Mouse (Mus musculus) adrenal gland, postnatal 10 days (tissue): ENCODE results near the gene Myom3. TPM values are rescaled to one million over a fixed set of nuclear protein-coding genes. Genes with fewer than 3 reads are reported as not detected.
A peak's percentile ranks its signal among the peaks of the same experiment; 100 is the strongest.
"Not testable (repeated sequence)": the region's sequence is repeated elsewhere in the genome, so short reads cannot be mapped to it uniquely, and the experiment has no call there.

Source experiments
- DNase-seq: peaks from one replicate; pipeline ENCODE4 v3.0.0; 2021; ENCODE audit warnings: mixed read lengths
- long read RNA-seq, 2 experiments: library from polyadenylated mRNA; stranded (forward); transcript quantifications; one replicate each; pipeline ENCODE4 v2.0.0; 2021
- total RNA-seq, 2 experiments: library from RNA; stranded (reverse); gene quantifications; 2 replicates each; pipeline ENCODE4 v1.2.3; 2021

Myom3 gene
- total RNA-seq: 10 to 100 TPM in 1 of 2 experiments, 1 to 10 TPM in 1; 4.2 to 15.1 TPM
- long read RNA-seq, experiment 1, partial matches to known transcripts: 2 of 3 reads
- long read RNA-seq, experiment 1, other reads (novel, unspliced or antisense): 0 of 3 reads
- long read RNA-seq, experiment 2, partial matches to known transcripts: 1 of 1 reads
- long read RNA-seq, experiment 2, other reads (novel, unspliced or antisense): 0 of 1 reads

GRCm38 (mm10) chr4:135759356-135759976 is at the start of gene Myom3:
Myom3 (plus strand) TSS chr4:135759715.
- no peak for DNase-seq

- DNase-seq: no peak
Measured at GRCm38 (mm10) chr4:135710392-135710791, 49.1 kb upstream of the Myom3 start.

- DNase-seq: no peak
Measured at GRCm38 (mm10) chr4:135714776-135715175, 44.7 kb upstream of the Myom3 start.

GRCm38 (mm10) chr4:135716438-135716837 is 43.1 kb upstream of the Myom3 start:
- DNase-seq: not testable (repeated sequence)

GRCm38 (mm10) chr4:135722540-135723290 is 36.8 kb upstream of the Myom3 start:
- DNase-seq: no peak

GRCm38 (mm10) chr4:135726416-135726815 is 33.1 kb upstream of the Myom3 start:
- no peak for DNase-seq

GRCm38 (mm10) chr4:135727817-135728216 is 31.7 kb upstream of the Myom3 start, which contains the start of gene Il22ra1:
Il22ra1 (plus strand) TSS chr4:135728172.
- DNase-seq: peak; percentile 67

GRCm38 (mm10) chr4:135730204-135730603 is 29.3 kb upstream of the Myom3 start:
- DNase-seq: no peak

GRCm38 (mm10) chr4:135730951-135731350 is 28.6 kb upstream of the Myom3 start:
- no peak for DNase-seq

- no peak for DNase-seq
Measured at GRCm38 (mm10) chr4:135733901-135734300, 25.6 kb upstream of the Myom3 start.

GRCm38 (mm10) chr4:135736903-135737302 is 22.6 kb upstream of the Myom3 start:
- no peak for DNase-seq

GRCm38 (mm10) chr4:135738237-135738636 is 21.3 kb upstream of the Myom3 start:
- no peak for DNase-seq

GRCm38 (mm10) chr4:135739148-135739547 is 20.4 kb upstream of the Myom3 start:
- no peak for DNase-seq

GRCm38 (mm10) chr4:135739672-135740071 is 19.8 kb upstream of the Myom3 start:
- DNase-seq: no peak

- no peak for DNase-seq
Measured at GRCm38 (mm10) chr4:135743520-135743919, 16.0 kb upstream of the Myom3 start.

- DNase-seq: no peak
Measured at GRCm38 (mm10) chr4:135744726-135745448, 14.6 kb upstream of the Myom3 start.

GRCm38 (mm10) chr4:135745613-135746012 is 13.9 kb upstream of the Myom3 start:
- DNase-seq: no peak

GRCm38 (mm10) chr4:135750896-135751295 is 8.6 kb upstream of the Myom3 start:
- DNase-seq: no peak

- no peak for DNase-seq
Measured at GRCm38 (mm10) chr4:135752106-135752778, 7.3 kb upstream of the Myom3 start.

- DNase-seq: no peak
Measured at GRCm38 (mm10) chr4:135752779-135753164, 6.7 kb upstream of the Myom3 start.

- no peak for DNase-seq
Measured at GRCm38 (mm10) chr4:135758331-135758730, 1.2 kb upstream of the Myom3 start.

GRCm38 (mm10) chr4:135758825-135759224 is 690 bp upstream of the Myom3 start:
- no peak for DNase-seq
